Mouse (Mus musculus) activated CD4-positive, CD25-positive, alpha-beta regulatory T cell (primary cell): ENCODE results near the gene 3300002I08Rik. TPM values are rescaled to one million over a fixed set of nuclear protein-coding genes. Genes with fewer than 3 reads are reported as not detected.

ENCODE experiments used
- polyA plus RNA-seq, 2 experiments: library from polyadenylated mRNA; unstranded; fragments of 100-300 nt; shearing (Covaris generic); gene quantifications; one replicate each; pipeline ENCODE4 v1.2.1; 2017

3300002I08Rik gene
- 1 to 10 TPM; 5.8 to 7.9 TPM for polyA plus RNA-seq

DNA sequence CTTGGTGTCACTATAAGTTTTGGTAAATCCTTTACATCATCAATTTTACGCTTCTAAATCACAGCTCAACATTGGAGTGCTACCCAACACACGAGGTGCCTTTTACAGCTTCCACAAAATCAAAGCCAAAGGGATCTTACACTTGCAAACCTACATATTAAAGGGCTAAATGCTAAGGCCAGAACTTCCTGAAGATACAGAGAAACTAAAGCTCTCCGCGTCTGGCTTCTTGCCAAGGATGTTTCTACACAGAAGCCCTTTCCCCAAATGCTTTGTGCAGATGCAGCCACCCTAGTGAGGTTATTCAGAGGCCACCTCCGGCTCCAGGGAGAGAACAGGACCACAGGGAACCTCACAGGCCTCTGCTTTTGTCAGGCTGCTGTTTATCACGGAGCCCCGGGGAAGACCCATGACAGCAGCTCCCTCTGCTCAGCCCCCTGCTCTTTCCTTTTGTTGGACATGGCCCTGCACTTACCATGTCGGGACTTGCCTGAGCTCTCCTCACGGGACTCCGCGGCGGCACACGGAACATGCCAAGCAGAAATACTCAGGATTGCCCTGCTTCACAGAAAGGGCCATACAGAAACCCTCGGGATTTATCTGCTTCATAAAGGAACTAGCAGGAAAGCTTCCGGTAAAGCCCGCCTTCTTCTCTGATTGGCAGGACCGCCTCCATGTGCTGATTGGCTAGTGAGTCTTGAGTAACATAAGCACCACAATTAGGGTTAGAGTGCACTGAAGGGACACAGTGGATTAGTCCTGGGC, at the start of gene 3300002I08Rik:
Gene 3300002I08Rik, minus strand, starts transcription at position 653 of the 765 bp plus-strand sequence.

DNA sequence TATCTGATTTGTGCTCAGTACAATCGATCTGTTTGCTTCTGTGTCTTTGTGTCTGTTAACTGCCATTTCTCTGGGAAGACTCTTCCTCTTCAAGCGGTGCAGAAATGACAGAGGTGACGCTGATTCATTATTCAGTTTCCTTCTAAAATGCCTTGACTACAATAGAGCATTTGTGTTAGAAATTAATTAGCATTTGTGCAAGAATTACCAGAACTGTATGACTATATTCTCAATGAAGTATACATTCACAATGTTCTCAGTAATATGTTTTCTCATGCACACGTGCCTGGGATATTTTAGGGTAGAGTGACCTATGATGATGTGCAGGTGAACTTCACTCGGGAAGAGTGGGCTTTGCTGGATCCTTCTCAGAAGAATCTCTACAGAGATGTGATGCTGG, 39.2 kb downstream of the 3300002I08Rik start, which contains the start of gene Gm10130:
Gene Gm10130, plus strand, starts transcription at position 301 of the 400 bp plus-strand sequence.

Other genes starting within 250 kb of the 3300002I08Rik start
- 10 to 100 TPM; 23.8 to 27.9 TPM for gene Zfp120, start 226.1 kb downstream of the 3300002I08Rik start, polyA plus RNA-seq
- not detected for gene Gm10770, start 183.1 kb downstream of the 3300002I08Rik start, polyA plus RNA-seq
- 1 to 10 TPM in 1 of 2 experiments, under 1 TPM in 1; 0.21 to 1.5 TPM for gene Gm14139, start 181.0 kb downstream of the 3300002I08Rik start, polyA plus RNA-seq
- 10 to 100 TPM; 10.2 to 12.8 TPM for gene Zfp937, start 144.7 kb downstream of the 3300002I08Rik start, polyA plus RNA-seq
- 10 to 100 TPM; 23.4 to 35.0 TPM for gene Gm21994, start 107.2 kb downstream of the 3300002I08Rik start, polyA plus RNA-seq
- under 1 TPM; 0.06 TPM for gene Gm14124, start 105.2 kb downstream of the 3300002I08Rik start, polyA plus RNA-seq
- 10 to 100 TPM; 12.6 to 22.1 TPM for gene Gm10130, start 39.1 kb downstream of the 3300002I08Rik start, polyA plus RNA-seq
- gene Zfp442, start 88.7 kb upstream of the 3300002I08Rik start, polyA plus RNA-seq, result 1 to 10 TPM; 3.8 to 6.8 TPM
- under 1 TPM; 0.16 to 0.54 TPM for gene Zfp345, start 122.3 kb upstream of the 3300002I08Rik start, polyA plus RNA-seq
- 100 to 1,000 TPM; 142 to 240 TPM for gene Cst7, start 207.7 kb upstream of the 3300002I08Rik start, polyA plus RNA-seq
- gene Apmap, start 245.8 kb upstream of the 3300002I08Rik start, polyA plus RNA-seq, result 10 to 100 TPM; 28.6 to 53.8 TPM